Mouse (Mus musculus): ENCODE measurements around the gene Slc25a51.

GRCm38 (mm10) chr4:45392994-45393393 lies 15.6 kb downstream of the Slc25a51 start:
- TF ChIP-seq CHD2 (IDR thresholded peaks at IDR 0.05; ENCODE audit: low read length) (no peak), POLR2A (IDR thresholded peaks at IDR 0.05; ENCODE audit: low read depth, low read length) (no peak), CTCF (conservative IDR thresholded peaks at IDR 0.05 in 1 of 2, IDR thresholded peaks at IDR 0.05 in 1 of 2; ENCODE audit: low read depth in 2 of 2, low read length in 2 of 2) (no peak), UBTF (IDR thresholded peaks at IDR 0.05; ENCODE audit: low read depth, low read length) (no peak), MXI1 (IDR thresholded peaks at IDR 0.05; ENCODE audit: low read depth, low read length) (no peak), KAT2A (IDR thresholded peaks at IDR 0.05; ENCODE audit: insufficient replicate concordance, low read length) (no peak), HCFC1 (IDR thresholded peaks at IDR 0.05; ENCODE audit: low read depth, low read length) (no peak)

Data from CH12.LX (cell line).